Comparison of ENCODE assay signal across 20 mouse cellular contexts in the genomic region with DNA sequence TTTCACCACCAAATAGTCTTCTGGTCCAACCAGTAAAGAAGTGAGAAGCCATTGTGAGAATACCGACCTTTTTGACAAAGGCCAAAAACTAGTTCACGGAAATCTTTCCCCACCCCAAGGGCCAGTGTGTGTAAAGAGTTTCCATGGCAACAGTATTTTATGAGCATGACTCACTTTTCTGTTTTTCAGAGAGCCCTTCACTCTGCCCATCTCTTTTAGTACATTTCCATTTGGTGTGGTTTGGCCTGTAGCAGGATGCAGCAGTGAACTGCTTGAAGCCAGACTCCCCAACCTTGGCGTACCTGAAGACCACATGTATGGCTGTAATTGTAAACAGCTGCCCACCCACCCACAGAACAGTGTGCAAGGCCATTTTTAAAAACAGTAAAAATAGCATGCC.
DNase-seq lines count a peak whose midpoint lies in the region; ATAC-seq and TF ChIP-seq lines count a peak whose summit lies in the region.
"Had no signal": no experiment of that assay in that cellular context is flagged by ENCODE, and none has a peak within 500 bp of the region (broad histone marks: within the 10 kb centered on the region; RNA-seq: fewer than 3 reads in every experiment).

No protein-coding gene starts in this region.

- H3K4me3 ChIP-seq in limb, embryonic 11.5 days (ENCODE audit: low read depth, low read length): no peak overlapping the region
- no peak overlapping the region for H3K4me3 ChIP-seq in limb, embryonic 10.5 days
- no peak overlapping the region for H3K4me3 ChIP-seq in limb, embryonic 13.5 days
- H3K4me3 ChIP-seq: forebrain, embryonic 10.5 days; heart, embryonic 15.5 days; hindbrain, embryonic 12.5 days; neural tube, embryonic 13.5 days had no signal

- POLR2A ChIA-PET in Patski (lab: Charles Lee): interaction anchor here (0.6 kb wide), 1 partner anchor 60 kb away, joined by 3 read pairs; no protein-coding TSS in a partner anchor

- H3K4me2 ChIP-seq in limb, embryonic 11.5 days (ENCODE audit: low read depth, severe bottlenecking): no peak overlapping the region
- no peak overlapping the region for H3K4me2 ChIP-seq in limb, embryonic 13.5 days (replicated peaks)
- H3K4me2 ChIP-seq: heart, embryonic 15.5 days; hindbrain, embryonic 12.5 days; neural tube, embryonic 13.5 days had no signal

- no peak overlapping the region for H3K27ac ChIP-seq in limb, embryonic 11.5 days (replicated peaks; ENCODE audit: low read depth, low read length)
- H3K27ac ChIP-seq in limb, embryonic 10.5 days: no peak overlapping the region
- 0 out of 2 replicates have a peak overlapping the region, but pooled peaks have one; percentile 22 for H3K27ac ChIP-seq in limb, embryonic 13.5 days
- H3K27ac ChIP-seq: forebrain, embryonic 10.5 days; heart, embryonic 15.5 days; hindbrain, embryonic 12.5 days; neural tube, embryonic 13.5 days had no signal

- intact Hi-C loops in left cerebral cortex, postnatal 36 days (cut with DNase I): no loop called here

- peak; percentile 14 for DNase-seq in adrenal gland, adult 8-10 months
- DNase-seq in adrenal gland, postnatal 14 days: no peak
- DNase-seq in limb, embryonic 11.5 days (ENCODE audit: low spot score): no peak
- DNase-seq in limb, embryonic 10.5 days (ENCODE audit: low spot score): no peak
- peak; percentile 34 for DNase-seq in Patski (ENCODE audit: low read depth, low spot score)
- DNase-seq in left cerebral cortex, postnatal 36 days (ENCODE audit: low spot score in 2 of 2): no peak
- DNase-seq: B cell, adult 2 months; cerebellum, adult 9-10 months; heart, adult 18-20 months; kidney, postnatal 14 days; liver; lung, adult 18-20 months; thymus, adult 2 months had no signal

- no peak overlapping the region for H3K9ac ChIP-seq in limb, embryonic 11.5 days (ENCODE audit: low read length)
- H3K9ac ChIP-seq in limb, embryonic 13.5 days: no peak overlapping the region
- H3K9ac ChIP-seq: heart, embryonic 15.5 days; hindbrain, embryonic 12.5 days; neural tube, embryonic 13.5 days had no signal

- no peak for TF ChIP-seq CTCF in Patski (IDR thresholded peaks at IDR 0.05)

- WGBS in limb, embryonic 11.5 days: 34% methylated on average over 3 of the region's 3 CpGs
- WGBS in limb, embryonic 10.5 days: 66% methylated on average over 3 of the region's 3 CpGs
- 14% methylated on average over 3 of the region's 3 CpGs for WGBS in limb, embryonic 13.5 days

- H3K9me3 ChIP-seq in limb, embryonic 11.5 days (ENCODE audit: control insufficient read depth, low read length): no peaks in the 10 kb centered on the region
- H3K9me3 ChIP-seq in limb, embryonic 10.5 days (replicated peaks): no peaks in the 10 kb centered on the region
- H3K9me3 ChIP-seq in limb, embryonic 13.5 days: no peaks in the 10 kb centered on the region
- H3K9me3 ChIP-seq: forebrain, embryonic 10.5 days; heart, embryonic 15.5 days; hindbrain, embryonic 12.5 days; neural tube, embryonic 13.5 days had no signal

- H3K4me1 ChIP-seq in limb, embryonic 11.5 days (ENCODE audit: control insufficient read depth, insufficient read depth, low read length): peaks cover 6% of the 10 kb centered on the region; the same call in 1 of the 2 replicates
- H3K4me1 ChIP-seq in limb, embryonic 10.5 days: peaks cover 20% of the 10 kb centered on the region
- H3K4me1 ChIP-seq in limb, embryonic 13.5 days: peaks cover 32% of the 10 kb centered on the region
- H3K4me1 ChIP-seq: forebrain, embryonic 10.5 days; heart, embryonic 15.5 days; hindbrain, embryonic 12.5 days; neural tube, embryonic 13.5 days had no signal

- ATAC-seq in limb, embryonic 11.5 days (ENCODE audit: insufficient number of reproducible peaks, low FRiP score, low TSS enrichment, low read depth): peak; percentile 57; the same call in 1 of the 2 replicates
- ATAC-seq in Patski: no peak
- ATAC-seq in limb, embryonic 13.5 days (ENCODE audit: low FRiP score, low read depth): peak; percentile 87
- no peak for ATAC-seq in inflammation-experienced regulatory T-cells, adult 6 months
- ATAC-seq: intestine, postnatal 0 days had no signal

- CTCF ChIA-PET in Patski (lab: Charles Lee): interaction anchor here (0.8 kb wide), 1 partner anchor 18 kb away, joined by 3 read pairs; no protein-coding TSS in a partner anchor

- in situ Hi-C loops in Patski (cut with MboI; ENCODE audit: low pct_unique_long_range_greater_than_20kb): no loop called here

- H3K36me3 ChIP-seq in limb, embryonic 11.5 days (ENCODE audit: control insufficient read depth, insufficient read depth, low read length): no peaks in the 10 kb centered on the region
- H3K36me3 ChIP-seq in limb, embryonic 10.5 days: no peaks in the 10 kb centered on the region
- H3K36me3 ChIP-seq in limb, embryonic 13.5 days: no peaks in the 10 kb centered on the region
- H3K36me3 ChIP-seq: forebrain, embryonic 10.5 days; heart, embryonic 15.5 days; hindbrain, embryonic 12.5 days; neural tube, embryonic 13.5 days had no signal

- H3K27me3 ChIP-seq in limb, embryonic 11.5 days (ENCODE audit: control insufficient read depth, insufficient read depth, low read length): no peaks in the 10 kb centered on the region
- no peaks in the 10 kb centered on the region for H3K27me3 ChIP-seq in limb, embryonic 10.5 days (ENCODE audit: low read depth, poor library complexity, severe bottlenecking)
- no peaks in the 10 kb centered on the region for H3K27me3 ChIP-seq in Patski
- 0 out of 2 replicates have a peak, but pooled peaks cover 9% of the 10 kb centered on the region for H3K27me3 ChIP-seq in limb, embryonic 13.5 days
- H3K27me3 ChIP-seq: heart, embryonic 15.5 days; hindbrain, embryonic 12.5 days; neural tube, embryonic 13.5 days had no signal

Comparison
In these comparisons a context has a peak if more than half of its experiments do, and no peak if none do; other contexts are left out.
1. DNase-seq: peak in adrenal gland, adult 8-10 months (single experiment) and Patski (single experiment); none in adrenal gland, postnatal 14 days (single experiment), limb, embryonic 11.5 days (single experiment), limb, embryonic 10.5 days (single experiment) and left cerebral cortex, postnatal 36 days (0 of 2).
2. ATAC-seq: peak in limb, embryonic 11.5 days (single experiment) and limb, embryonic 13.5 days (single experiment); none in Patski (single experiment) and inflammation-experienced regulatory T-cells, adult 6 months (single experiment).